Mouse (Mus musculus) myocyte (in vitro differentiated cells): Measurements from ENCODE around the gene Qsox1. TPM values are rescaled to one million over a fixed set of nuclear protein-coding genes. Genes with fewer than 3 reads are reported as not detected.

ENCODE experiments used
- H3K27me3 ChIP-seq: one replicate; pipeline ENCODE4 v1.6.1; 2011; ENCODE audit not compliant: control insufficient read depth, insufficient read depth, insufficient read length
- H3K36me3 ChIP-seq: one replicate; pipeline ENCODE4 v1.6.1; 2011; ENCODE audit not compliant: control insufficient read depth, insufficient read depth
- H3K4me2 ChIP-seq: one replicate; pipeline ENCODE4 v1.6.1; 2011; ENCODE audit warnings: low read depth, control low read depth
- H3K4me3 ChIP-seq: one replicate; pipeline ENCODE4 v1.5.1; 2011; ENCODE audit warnings: mild to moderate bottlenecking, control low read depth, moderate library complexity
- H3K79me2 ChIP-seq: one replicate; pipeline ENCODE4 v1.6.1; 2011; ENCODE audit not compliant: control insufficient read depth, insufficient read depth
- H3ac ChIP-seq: one replicate; pipeline ENCODE4 v1.6.1; 2011; ENCODE audit not compliant: control insufficient read depth, insufficient read length
- CEBPB ChIP-seq: IDR thresholded peaks from 2 replicates; pipeline ENCODE4 v1.6.1; 2011; ENCODE audit warnings: mild to moderate bottlenecking, moderate library complexity; ENCODE audit not compliant: poor library complexity, insufficient read depth, severe bottlenecking
- E2F4 ChIP-seq: IDR thresholded peaks from one replicate; pipeline ENCODE4 v1.6.1; 2011; ENCODE audit warnings: mild to moderate bottlenecking, control low read depth, moderate library complexity; ENCODE audit not compliant: insufficient read depth
- MAX ChIP-seq: IDR thresholded peaks from one replicate; pipeline ENCODE4 v1.6.1; 2011; ENCODE audit warnings: low read depth, mild to moderate bottlenecking, control low read depth
- MYOD1 ChIP-seq, 3 experiments: IDR thresholded peaks; one replicate each; pipeline ENCODE4 v1.6.1; 2011; ENCODE audit warnings: control low read depth in 2 of 3, low read depth in 2 of 3, mild to moderate bottlenecking in 2 of 3, moderate library complexity in 1 of 3; ENCODE audit not compliant: insufficient read length in 2 of 3, control insufficient read depth in 1 of 3
- MYOG ChIP-seq, 3 experiments: IDR thresholded peaks; one replicate each; pipeline ENCODE4 v1.6.1; 2011; ENCODE audit warnings: control low read depth in 2 of 3, low read depth in 2 of 3, mild to moderate bottlenecking in 2 of 3; ENCODE audit not compliant: insufficient read length in 2 of 3, control insufficient read depth in 1 of 3, insufficient read depth in 1 of 3
- POLR2A ChIP-seq: IDR thresholded peaks from one replicate; pipeline ENCODE4 v1.6.1; 2011; ENCODE audit warnings: low read depth, mild to moderate bottlenecking, control low read depth, moderate library complexity; ENCODE audit not compliant: insufficient read length
- POLR2AphosphoS2 ChIP-seq: IDR thresholded peaks from one replicate; pipeline ENCODE4 v1.6.1; 2011; ENCODE audit warnings: low read depth, control low read depth; ENCODE audit not compliant: insufficient read length
- REST ChIP-seq: IDR thresholded peaks from one replicate; pipeline ENCODE4 v1.6.1; 2011; ENCODE audit warnings: mild to moderate bottlenecking, control low read depth, moderate library complexity; ENCODE audit not compliant: insufficient read depth, insufficient read length
- SRF ChIP-seq: IDR thresholded peaks from one replicate; pipeline ENCODE4 v1.6.1; 2011; ENCODE audit warnings: low read depth; ENCODE audit not compliant: control insufficient read depth, insufficient read length
- TCF12 ChIP-seq: IDR thresholded peaks from one replicate; pipeline ENCODE4 v1.6.1; 2011; ENCODE audit warnings: mild to moderate bottlenecking, control low read depth; ENCODE audit not compliant: poor library complexity, insufficient read depth, severe bottlenecking
- TCF3 ChIP-seq: IDR thresholded peaks from one replicate; pipeline ENCODE4 v1.6.1; 2011; ENCODE audit warnings: low read depth, control low read depth; ENCODE audit not compliant: insufficient read length
- USF1 ChIP-seq: IDR thresholded peaks from one replicate; pipeline ENCODE4 v1.6.1; 2011; ENCODE audit warnings: low read depth, mild to moderate bottlenecking, control low read depth, moderate library complexity
- polyA plus RNA-seq: library from polyadenylated mRNA; unstranded; fragments of >200 nt; fragmentation: generic; extraction: Trizol; gene quantifications from one replicate; pipeline ENCODE4 v1.2.1, GENCODE M21; 2012; ENCODE audit warnings: missing spikeins

Qsox1 gene
- polyA plus RNA-seq, 1 experiment = 101 TPM

GRCm38 (mm10) chr1:155811995-155812580 is 601 bp downstream of the Qsox1 start:
- H3K79me2 ChIP-seq = peaks cover 15% of the 10 kb centered on the region

GRCm38 (mm10) chr1:155810616-155811015 is 2.1 kb downstream of the Qsox1 start:
- no peaks in the 10 kb centered on the region for H3K36me3 ChIP-seq
- TF ChIP-seq USF1 (no peak), TCF12 (no peak), MYOG (IDR thresholded peaks at IDR 0.05; ENCODE audit: control insufficient read depth in 1 of 3, insufficient read depth in 1 of 3, insufficient read length in 2 of 3, low read depth in 2 of 3) (no peak), MAX (no peak), POLR2AphosphoS2 (no peak), CEBPB (no peak), E2F4 (no peak), MYOD1 (IDR thresholded peaks at IDR 0.05; ENCODE audit: control insufficient read depth in 1 of 3, insufficient read length in 2 of 3, low read depth in 2 of 3) (no peak), SRF (no peak), REST (no peak), TCF3 (no peak), POLR2A (no peak)
- peak overlapping the region; percentile 74 for H3K4me3 ChIP-seq
- H3K79me2 ChIP-seq = peaks cover 15% of the 10 kb centered on the region
- H3ac ChIP-seq = no peak overlapping the region
- H3K4me2 ChIP-seq = peak overlapping the region; percentile 97
- no peaks in the 10 kb centered on the region for H3K27me3 ChIP-seq

More at GRCm38 (mm10) chr1:155811995-155812580, 601 bp downstream of the Qsox1 start:
- Histone ChIP-seq H3K4me3 (peak overlapping the region; percentile 74), H3K4me2 (peak overlapping the region; percentile 97), H3K36me3 (no peaks in the 10 kb centered on the region), H3ac (peak overlapping the region; percentile 77), H3K27me3 (no peaks in the 10 kb centered on the region)
- no peak for TF ChIP-seq REST
- no peak for TF ChIP-seq MYOG (IDR thresholded peaks at IDR 0.05; ENCODE audit: control insufficient read depth in 1 of 3, insufficient read depth in 1 of 3, insufficient read length in 2 of 3, low read depth in 2 of 3)
- no peak for TF ChIP-seq USF1
- no peak for TF ChIP-seq POLR2AphosphoS2
- no peak for TF ChIP-seq MAX
- no peak for TF ChIP-seq CEBPB
- no peak for TF ChIP-seq E2F4
- no peak for TF ChIP-seq TCF12
- no peak for TF ChIP-seq TCF3
- no peak for TF ChIP-seq SRF
- no peak for TF ChIP-seq MYOD1 (IDR thresholded peaks at IDR 0.05; ENCODE audit: control insufficient read depth in 1 of 3, insufficient read length in 2 of 3, low read depth in 2 of 3)
- no peak for TF ChIP-seq POLR2A

GRCm38 (mm10) chr1:155809706-155810442 is 2.8 kb downstream of the Qsox1 start:
- H3K4me2 ChIP-seq = peak overlapping the region; percentile 97
- peaks cover 15% of the 10 kb centered on the region for H3K79me2 ChIP-seq
- H3K4me3 ChIP-seq = peak overlapping the region; percentile 74
- no peaks in the 10 kb centered on the region for H3K36me3 ChIP-seq
- no peak for TF ChIP-seq TCF3
- TF ChIP-seq CEBPB = no peak
- no peak for TF ChIP-seq POLR2AphosphoS2
- no peak for TF ChIP-seq SRF
- TF ChIP-seq MYOD1 (IDR thresholded peaks at IDR 0.05; ENCODE audit: control insufficient read depth in 1 of 3, insufficient read length in 2 of 3, low read depth in 2 of 3) = peak in 2 of 3 experiments; percentile 52 to 60
- TF ChIP-seq MYOG (IDR thresholded peaks at IDR 0.05; ENCODE audit: control insufficient read depth in 1 of 3, insufficient read depth in 1 of 3, insufficient read length in 2 of 3, low read depth in 2 of 3) = peak in 2 of 3 experiments; percentile 13 to 72
- peak; percentile 3 for TF ChIP-seq TCF12
- H3K27me3 ChIP-seq = no peaks in the 10 kb centered on the region
- no peak overlapping the region for H3ac ChIP-seq

- H3K36me3 ChIP-seq = no peaks in the 10 kb centered on the region
- H3K4me3 ChIP-seq = no peak overlapping the region
- peaks cover 15% of the 10 kb centered on the region for H3K79me2 ChIP-seq
- TF ChIP-seq MAX (no peak), CEBPB (no peak), REST (no peak), E2F4 (no peak), MYOG (IDR thresholded peaks at IDR 0.05; ENCODE audit: control insufficient read depth in 1 of 3, insufficient read depth in 1 of 3, insufficient read length in 2 of 3, low read depth in 2 of 3) (no peak), TCF12 (no peak), POLR2AphosphoS2 (no peak), TCF3 (no peak), MYOD1 (IDR thresholded peaks at IDR 0.05; ENCODE audit: control insufficient read depth in 1 of 3, insufficient read length in 2 of 3, low read depth in 2 of 3) (no peak), USF1 (no peak), SRF (no peak), POLR2A (no peak)
- no peaks in the 10 kb centered on the region for H3K27me3 ChIP-seq
- no peak overlapping the region for H3K4me2 ChIP-seq
- no peak overlapping the region for H3ac ChIP-seq
These were observed 4.4 kb downstream of the Qsox1 start for GRCm38 (mm10) chr1:155808261-155808660.
